Mouse (Mus musculus): ENCODE measurements at regions not wholly inside any gene's neighbourhood (a gene's known extent, or its start where the extent isn't known, plus 50 kb on each side); places are given as distances from the start of the nearest gene placed in this dataset.

- no peak for DNase-seq (ENCODE audit: low spot score in 2 of 2)
Measured at GRCm38 (mm10) chr2:124775737-124776136, 292.2 kb upstream of the Slc24a5 start.

- no peak for DNase-seq (ENCODE audit: low spot score in 2 of 2)
Measured at GRCm38 (mm10) chr2:124792633-124793036, 275.3 kb upstream of the Slc24a5 start.

DNA sequence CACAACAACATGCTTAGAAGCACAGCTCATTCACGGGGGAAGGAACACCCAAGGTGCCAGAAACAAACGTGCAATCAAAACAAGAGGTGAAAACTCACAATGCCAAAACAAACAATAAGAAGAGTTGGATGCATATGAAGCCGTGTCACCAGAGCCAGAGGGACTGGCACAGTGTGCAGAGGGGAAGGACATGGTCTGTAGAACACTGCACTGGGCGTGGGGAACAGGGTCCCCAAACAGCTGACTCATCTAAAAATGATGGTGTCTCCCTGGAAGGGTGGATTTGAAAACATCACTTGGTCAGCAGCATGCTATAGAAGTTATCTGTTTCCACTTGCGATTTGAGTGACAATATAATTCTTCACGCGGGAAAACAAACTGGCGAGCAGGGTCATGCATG is 256.2 kb upstream of the Slc24a5 start:
- no peak for DNase-seq (ENCODE audit: low spot score in 2 of 2)

DNA sequence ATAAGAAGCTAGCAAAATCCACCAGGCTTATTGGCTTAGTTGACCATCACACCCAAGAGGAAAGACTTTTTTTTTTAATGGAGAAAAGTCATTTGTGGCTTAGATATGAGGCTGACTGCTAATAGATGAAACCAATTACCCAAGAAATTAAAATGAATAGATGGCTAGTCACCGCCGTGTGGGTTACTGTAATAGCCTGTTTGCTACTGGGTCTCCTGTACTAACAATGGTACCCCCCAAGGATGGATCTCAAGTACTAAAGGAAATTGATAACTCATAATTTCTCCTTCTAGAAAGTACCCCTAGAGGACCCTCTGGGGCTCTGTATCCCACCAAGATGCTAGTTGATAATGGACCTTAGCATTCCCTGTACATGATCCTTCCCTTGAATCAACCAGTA is 251.1 kb upstream of the Slc24a5 start:
- DNase-seq (ENCODE audit: low spot score in 2 of 2) = no peak

DNA sequence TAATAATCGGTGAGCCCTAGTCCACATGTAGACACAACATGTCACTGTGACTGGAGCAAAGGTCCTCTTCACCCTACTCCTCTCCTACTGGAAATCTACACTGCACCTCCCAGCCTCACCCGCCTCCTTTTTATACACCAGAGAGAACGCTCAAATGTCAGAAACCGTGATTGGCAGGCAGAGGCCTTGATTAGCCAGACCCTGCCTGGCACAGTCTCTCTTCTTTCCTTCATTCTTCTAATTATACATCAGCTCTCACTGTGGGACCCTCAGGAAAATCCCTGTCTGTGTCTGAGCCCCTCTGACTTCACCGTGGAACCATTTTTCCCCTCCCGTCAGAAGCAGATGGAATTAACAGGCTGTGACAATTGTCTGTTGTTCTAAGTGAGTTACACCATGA is 248.1 kb upstream of the Slc24a5 start:
- no peak for DNase-seq (ENCODE audit: low spot score in 2 of 2)

- no peak for DNase-seq (ENCODE audit: low spot score in 2 of 2)
Measured at GRCm38 (mm10) chr2:124820821-124821220, 247.1 kb upstream of the Slc24a5 start.

- DNase-seq (ENCODE audit: low spot score in 2 of 2) = no peak
Measured at GRCm38 (mm10) chr2:124821366-124821765, 246.6 kb upstream of the Slc24a5 start.

GRCm38 (mm10) chr2:124848812-124849211 is 219.1 kb upstream of the Slc24a5 start:
- DNase-seq (ENCODE audit: low spot score in 2 of 2) = no peak

- DNase-seq (ENCODE audit: low spot score in 2 of 2) = peak in 1 of 2 experiments; percentile 24
Measured at GRCm38 (mm10) chr2:124858504-124858903, 209.4 kb upstream of the Slc24a5 start.

GRCm38 (mm10) chr2:124888209-124888608 is 179.7 kb upstream of the Slc24a5 start:
- DNase-seq (ENCODE audit: low spot score in 2 of 2) = no peak

DNA sequence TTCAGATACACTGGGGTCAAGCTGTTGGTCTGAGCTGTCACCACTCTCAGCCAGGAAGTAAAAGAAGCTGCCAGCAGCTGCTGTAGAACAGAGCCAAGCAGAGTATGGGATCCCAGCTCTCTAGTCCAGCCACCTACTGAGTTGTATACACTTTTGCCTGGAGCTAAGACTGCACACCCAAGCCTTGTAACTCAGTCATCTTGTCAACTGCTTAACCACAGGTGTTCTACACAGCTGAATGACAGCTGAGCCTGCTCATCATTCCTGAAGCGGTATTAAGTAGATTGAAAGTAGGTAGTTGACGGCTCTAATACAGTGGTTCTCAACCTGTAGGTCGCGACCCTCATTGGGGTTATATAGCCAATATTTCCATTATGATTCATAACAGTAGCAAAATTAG is 172.9 kb upstream of the Slc24a5 start:
- no peak for DNase-seq (ENCODE audit: low spot score in 2 of 2)

DNA sequence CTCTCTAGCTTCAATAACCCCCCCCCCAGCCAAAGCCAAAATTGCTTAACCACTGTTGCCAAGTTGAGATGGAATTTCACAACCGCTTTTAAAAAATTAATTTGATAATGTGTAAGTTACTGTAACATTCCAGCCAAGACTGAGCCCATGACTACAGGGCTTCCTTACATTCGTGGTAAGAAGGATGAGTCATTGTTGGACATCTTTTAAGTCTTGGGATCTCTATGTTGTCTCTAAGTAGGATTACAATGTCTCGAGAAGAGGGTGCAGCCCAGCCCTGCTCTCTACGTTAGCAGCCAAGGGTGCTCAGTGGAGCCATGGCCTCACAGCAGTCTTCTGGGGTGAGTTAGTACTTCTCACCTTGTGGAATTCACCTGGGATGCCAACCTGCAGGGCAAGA is 164.4 kb upstream of the Slc24a5 start:
- no peak for DNase-seq (ENCODE audit: low spot score in 2 of 2)

- DNase-seq (ENCODE audit: low spot score in 2 of 2) = no peak
Measured at GRCm38 (mm10) chr2:124905076-124905475, 162.8 kb upstream of the Slc24a5 start.

- DNase-seq (ENCODE audit: low spot score in 2 of 2) = no peak
Measured at GRCm38 (mm10) chr2:124918986-124919761, 148.8 kb upstream of the Slc24a5 start.

- DNase-seq (ENCODE audit: low spot score in 2 of 2) = no peak
Measured at GRCm38 (mm10) chr2:124919762-124920255, 148.1 kb upstream of the Slc24a5 start.

- no peak for DNase-seq (ENCODE audit: low spot score in 2 of 2)
Measured at GRCm38 (mm10) chr2:124920265-124920664, 147.7 kb upstream of the Slc24a5 start.

DNA sequence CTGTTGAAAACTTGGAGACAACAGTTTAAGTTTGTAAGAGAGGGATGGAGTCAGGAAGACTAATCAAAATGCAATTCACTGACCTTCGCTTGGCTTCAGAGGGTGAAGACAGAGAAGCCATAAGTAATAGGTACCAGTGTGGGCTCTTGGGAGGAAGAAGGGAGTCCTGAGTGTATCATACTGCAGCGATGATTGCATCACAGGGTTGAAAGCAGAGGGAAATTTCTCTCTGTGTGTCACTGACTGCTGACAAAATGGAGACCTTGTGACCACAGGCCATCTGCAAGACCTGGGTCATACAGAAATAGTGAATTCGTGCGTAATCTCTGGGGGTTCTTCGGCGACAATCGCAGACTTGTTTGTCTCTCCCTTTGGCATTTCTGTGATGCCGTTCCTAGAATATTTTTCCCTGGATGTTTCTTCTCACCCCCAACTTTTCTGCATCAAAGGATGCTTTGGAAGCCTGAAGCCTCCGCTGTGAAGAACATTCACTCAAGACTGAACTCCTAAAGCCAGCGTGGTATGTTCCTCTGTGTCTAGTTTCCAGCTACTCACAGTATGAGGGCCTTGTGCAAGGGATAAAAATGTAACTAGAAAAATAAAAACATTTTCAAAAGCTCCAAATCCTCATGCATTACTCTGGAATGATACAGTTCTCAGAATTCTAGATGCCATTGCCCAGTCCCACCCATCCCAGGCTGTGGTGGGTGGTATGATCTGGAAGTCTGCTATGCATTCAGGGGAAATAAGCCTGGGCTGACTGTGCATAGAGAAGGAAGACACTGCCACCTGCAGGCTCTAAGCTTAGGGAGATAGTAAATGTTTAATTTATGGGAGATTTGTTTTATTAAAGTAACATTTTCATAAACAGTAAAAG is 139.8 kb upstream of the Slc24a5 start:
- DNase-seq (ENCODE audit: low spot score in 2 of 2) = peak; percentile 77 to 79

GRCm38 (mm10) chr2:124928759-124929113 is 139.2 kb upstream of the Slc24a5 start:
- DNase-seq (ENCODE audit: low spot score in 2 of 2) = no peak

- no peak for DNase-seq (ENCODE audit: low spot score in 2 of 2)
Measured at GRCm38 (mm10) chr2:124930719-124931118, 137.2 kb upstream of the Slc24a5 start.

DNA sequence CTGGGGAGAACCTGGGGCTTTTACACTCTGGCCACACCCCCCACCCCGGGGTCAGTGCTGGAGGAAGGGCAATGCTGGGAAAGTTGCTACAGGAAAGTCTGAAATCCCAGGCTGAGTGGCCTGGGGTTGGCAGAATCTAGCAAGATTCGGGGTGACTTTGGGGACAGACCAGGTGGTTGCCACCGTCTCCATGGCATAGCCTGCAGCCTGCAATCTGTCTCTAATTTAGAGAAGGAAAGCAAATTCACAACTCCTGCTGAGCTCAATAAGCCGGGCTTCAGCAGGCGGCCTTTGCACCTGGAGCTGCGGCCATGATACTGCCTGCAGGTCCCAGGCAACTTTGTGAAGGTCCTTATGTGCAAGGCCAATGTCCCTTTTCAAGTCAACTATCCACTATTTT is 135.4 kb upstream of the Slc24a5 start:
- no peak for DNase-seq (ENCODE audit: low spot score in 2 of 2)

DNA sequence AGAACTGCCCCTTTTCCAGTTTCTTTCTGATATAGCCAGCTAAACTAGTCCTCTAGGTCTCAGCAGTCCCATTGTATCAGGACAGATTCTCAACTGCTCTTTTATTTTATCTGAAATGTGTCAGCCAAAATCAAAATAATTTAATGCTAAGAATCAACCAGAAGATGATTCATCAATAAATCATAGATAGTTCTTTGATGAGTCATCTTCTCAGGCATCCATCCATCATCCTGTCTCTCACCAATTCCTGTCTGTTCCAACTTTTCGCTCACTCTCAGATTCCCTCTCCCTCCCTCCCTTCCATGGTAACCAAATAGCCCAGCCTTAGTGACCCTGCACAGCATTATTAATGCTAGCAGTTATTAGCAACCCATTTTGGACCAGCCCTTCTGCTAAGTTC is 134.0 kb upstream of the Slc24a5 start:
- DNase-seq (ENCODE audit: low spot score in 2 of 2) = no peak

- DNase-seq (ENCODE audit: low spot score in 2 of 2) = no peak
Measured at GRCm38 (mm10) chr2:124948263-124948781, 119.6 kb upstream of the Slc24a5 start.

DNA sequence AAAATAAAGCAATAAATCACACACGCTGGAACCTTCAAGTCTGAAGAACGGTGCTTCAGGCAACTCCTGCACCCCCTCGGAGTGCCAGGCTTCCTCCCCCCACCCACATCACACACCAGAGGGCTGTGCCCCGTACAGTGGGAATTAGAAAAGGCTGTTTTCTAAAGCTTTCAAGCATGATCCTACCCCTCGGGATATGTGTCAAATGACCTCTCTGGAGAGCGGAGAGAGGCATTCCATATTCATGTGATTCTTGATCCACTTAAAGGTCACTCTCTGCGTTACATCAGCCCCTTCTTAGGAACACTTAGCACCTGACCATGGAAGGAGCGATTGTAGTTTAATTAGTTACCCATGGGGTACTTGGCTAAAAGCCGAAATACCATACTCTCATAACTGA is 119.1 kb upstream of the Slc24a5 start:
- DNase-seq (ENCODE audit: low spot score in 2 of 2) = no peak
